Mouse (Mus musculus): ENCODE measurements around the gene Pus3. TPM values are rescaled to one million over a fixed set of nuclear protein-coding genes. Genes with fewer than 3 reads are reported as not detected.

The Pus3 gene
- polyA plus RNA-seq, 1 experiment from 2014 or later, result 16.8 TPM

- Histone ChIP-seq H3K27me3 (ENCODE audit: control insufficient read depth, insufficient read depth, low read length) (no peaks in the 10 kb centered on the region), H3K4me2 (no peak overlapping the region), H3K27ac (ENCODE audit: low read depth, low read length) (no peak overlapping the region), H3K9ac (ENCODE audit: low read depth, low read length) (no peak overlapping the region), H3K36me3 (ENCODE audit: control insufficient read depth, insufficient read depth, low read length) (no peaks in the 10 kb centered on the region), H3K9me3 (replicated peaks; ENCODE audit: control insufficient read depth, low read length) (no peaks in the 10 kb centered on the region), H3K4me3 (ENCODE audit: low read depth, low read length) (no peak overlapping the region), H3K4me1 (ENCODE audit: control insufficient read depth, insufficient read depth, low read length) (no peaks in the 10 kb centered on the region)
- 0 out of 2 replicates have a peak, but pooled peaks have one; percentile 18 for ATAC-seq (replicated peaks; ENCODE audit: insufficient number of reproducible peaks, low FRiP score, low TSS enrichment)
- 46% methylated on average over 5 of the region's 5 CpGs for WGBS (ENCODE audit: insufficient replicate concordance)
Measured at GRCm38 (mm10) chr9:35523541-35523940, 34.9 kb upstream of the Pus3 start.

- H3K27me3 ChIP-seq (ENCODE audit: control insufficient read depth, insufficient read depth, low read length), result no peaks in the 10 kb centered on the region
- no peak overlapping the region for H3K4me3 ChIP-seq (ENCODE audit: low read depth, low read length)
- WGBS (ENCODE audit: insufficient replicate concordance), result 21% methylated on average over 7 of the region's 7 CpGs
- H3K9me3 ChIP-seq (replicated peaks; ENCODE audit: control insufficient read depth, low read length), result no peaks in the 10 kb centered on the region
- ATAC-seq (replicated peaks; ENCODE audit: insufficient number of reproducible peaks, low FRiP score, low TSS enrichment), result peak; percentile 72; the same call in 1 of the 2 replicates
- no peak overlapping the region for H3K9ac ChIP-seq (ENCODE audit: low read depth, low read length)
- no peak overlapping the region for H3K27ac ChIP-seq (ENCODE audit: low read depth, low read length)
- H3K4me1 ChIP-seq (ENCODE audit: control insufficient read depth, insufficient read depth, low read length), result no peaks in the 10 kb centered on the region
- no peaks in the 10 kb centered on the region for H3K36me3 ChIP-seq (ENCODE audit: control insufficient read depth, insufficient read depth, low read length)
- H3K4me2 ChIP-seq, result no peak overlapping the region
Measured at GRCm38 (mm10) chr9:35523941-35524411, 34.4 kb upstream of the Pus3 start.

GRCm38 (mm10) chr9:35529141-35529540, 29.3 kb upstream of the Pus3 start:
- Histone ChIP-seq H3K4me3 (ENCODE audit: low read depth, low read length) (no peak overlapping the region), H3K27me3 (ENCODE audit: control insufficient read depth, insufficient read depth, low read length) (no peaks in the 10 kb centered on the region), H3K9ac (ENCODE audit: low read depth, low read length) (no peak overlapping the region), H3K4me1 (ENCODE audit: control insufficient read depth, insufficient read depth, low read length) (peaks cover 3% of the 10 kb centered on the region; the same call in 1 of the 2 replicates), H3K9me3 (replicated peaks; ENCODE audit: control insufficient read depth, low read length) (no peaks in the 10 kb centered on the region), H3K4me2 (no peak overlapping the region), H3K27ac (ENCODE audit: low read depth, low read length) (no peak overlapping the region), H3K36me3 (ENCODE audit: control insufficient read depth, insufficient read depth, low read length) (no peaks in the 10 kb centered on the region)
- 51% methylated on average over 3 of the region's 3 CpGs for WGBS (ENCODE audit: insufficient replicate concordance)
- ATAC-seq (replicated peaks; ENCODE audit: insufficient number of reproducible peaks, low FRiP score, low TSS enrichment), result no peak

GRCm38 (mm10) chr9:35529796-35530195, 28.6 kb upstream of the Pus3 start:
- WGBS (ENCODE audit: insufficient replicate concordance), result 20% methylated on average over 1 of the region's 1 CpGs
- Histone ChIP-seq H3K27ac (ENCODE audit: low read depth, low read length) (no peak overlapping the region), H3K36me3 (ENCODE audit: control insufficient read depth, insufficient read depth, low read length) (no peaks in the 10 kb centered on the region), H3K9me3 (replicated peaks; ENCODE audit: control insufficient read depth, low read length) (no peaks in the 10 kb centered on the region), H3K4me3 (ENCODE audit: low read depth, low read length) (no peak overlapping the region), H3K4me2 (no peak overlapping the region), H3K27me3 (ENCODE audit: control insufficient read depth, insufficient read depth, low read length) (no peaks in the 10 kb centered on the region), H3K4me1 (ENCODE audit: control insufficient read depth, insufficient read depth, low read length) (peaks cover 3% of the 10 kb centered on the region; the same call in 1 of the 2 replicates), H3K9ac (ENCODE audit: low read depth, low read length) (no peak overlapping the region)
- ATAC-seq (replicated peaks; ENCODE audit: insufficient number of reproducible peaks, low FRiP score, low TSS enrichment), result no peak

- no peaks in the 10 kb centered on the region for H3K27me3 ChIP-seq (ENCODE audit: control insufficient read depth, insufficient read depth, low read length)
- no peak overlapping the region for H3K27ac ChIP-seq (ENCODE audit: low read depth, low read length)
- no peaks in the 10 kb centered on the region for H3K9me3 ChIP-seq (replicated peaks; ENCODE audit: control insufficient read depth, low read length)
- H3K4me2 ChIP-seq, result no peak overlapping the region
- H3K4me3 ChIP-seq (ENCODE audit: low read depth, low read length), result no peak overlapping the region
- no peak for ATAC-seq (replicated peaks; ENCODE audit: insufficient number of reproducible peaks, low FRiP score, low TSS enrichment)
- WGBS (ENCODE audit: insufficient replicate concordance), result 64% methylated on average over 9 of the region's 9 CpGs
- no peak overlapping the region for H3K9ac ChIP-seq (ENCODE audit: low read depth, low read length)
- H3K36me3 ChIP-seq (ENCODE audit: control insufficient read depth, insufficient read depth, low read length), result no peaks in the 10 kb centered on the region
- H3K4me1 ChIP-seq (ENCODE audit: control insufficient read depth, insufficient read depth, low read length), result peaks cover 8% of the 10 kb centered on the region; the same call in 1 of the 2 replicates
Measured at GRCm38 (mm10) chr9:35533266-35533665, 25.1 kb upstream of the Pus3 start.

- peak; percentile 22; the same call in 1 of the 2 replicates for ATAC-seq (replicated peaks; ENCODE audit: insufficient number of reproducible peaks, low FRiP score, low TSS enrichment)
- Histone ChIP-seq H3K27ac (ENCODE audit: low read depth, low read length) (no peak overlapping the region), H3K36me3 (ENCODE audit: control insufficient read depth, insufficient read depth, low read length) (no peaks in the 10 kb centered on the region), H3K4me3 (ENCODE audit: low read depth, low read length) (no peak overlapping the region), H3K9ac (ENCODE audit: low read depth, low read length) (no peak overlapping the region), H3K4me2 (no peak overlapping the region), H3K4me1 (ENCODE audit: control insufficient read depth, insufficient read depth, low read length) (peaks cover 6% of the 10 kb centered on the region; the same call in 1 of the 2 replicates), H3K27me3 (ENCODE audit: control insufficient read depth, insufficient read depth, low read length) (no peaks in the 10 kb centered on the region), H3K9me3 (replicated peaks; ENCODE audit: control insufficient read depth, low read length) (no peaks in the 10 kb centered on the region)
- WGBS (ENCODE audit: insufficient replicate concordance), result 7% methylated on average over 2 of the region's 2 CpGs
Measured at GRCm38 (mm10) chr9:35535110-35535509, 23.3 kb upstream of the Pus3 start.

- H3K4me3 ChIP-seq (ENCODE audit: low read depth, low read length), result no peak overlapping the region
- H3K27me3 ChIP-seq (ENCODE audit: control insufficient read depth, insufficient read depth, low read length), result no peaks in the 10 kb centered on the region
- no peak for ATAC-seq (replicated peaks; ENCODE audit: insufficient number of reproducible peaks, low FRiP score, low TSS enrichment)
- H3K27ac ChIP-seq (ENCODE audit: low read depth, low read length), result no peak overlapping the region
- no peak overlapping the region for H3K9ac ChIP-seq (ENCODE audit: low read depth, low read length)
- H3K9me3 ChIP-seq (replicated peaks; ENCODE audit: control insufficient read depth, low read length), result no peaks in the 10 kb centered on the region
- H3K4me1 ChIP-seq (ENCODE audit: control insufficient read depth, insufficient read depth, low read length), result peaks cover 6% of the 10 kb centered on the region; the same call in 1 of the 2 replicates
- 69% methylated on average over 4 of the region's 4 CpGs for WGBS (ENCODE audit: insufficient replicate concordance)
- H3K36me3 ChIP-seq (ENCODE audit: control insufficient read depth, insufficient read depth, low read length), result no peaks in the 10 kb centered on the region
- no peak overlapping the region for H3K4me2 ChIP-seq
Measured at GRCm38 (mm10) chr9:35535876-35536275, 22.5 kb upstream of the Pus3 start.

- Histone ChIP-seq H3K27ac (ENCODE audit: low read depth, low read length) (no peak overlapping the region), H3K27me3 (ENCODE audit: control insufficient read depth, insufficient read depth, low read length) (no peaks in the 10 kb centered on the region), H3K9ac (ENCODE audit: low read depth, low read length) (no peak overlapping the region), H3K4me1 (ENCODE audit: control insufficient read depth, insufficient read depth, low read length) (peaks cover 6% of the 10 kb centered on the region; the same call in 1 of the 2 replicates), H3K4me3 (ENCODE audit: low read depth, low read length) (no peak overlapping the region), H3K9me3 (replicated peaks; ENCODE audit: control insufficient read depth, low read length) (no peaks in the 10 kb centered on the region), H3K4me2 (no peak overlapping the region), H3K36me3 (ENCODE audit: control insufficient read depth, insufficient read depth, low read length) (no peaks in the 10 kb centered on the region)
- no peak for ATAC-seq (replicated peaks; ENCODE audit: insufficient number of reproducible peaks, low FRiP score, low TSS enrichment)
- WGBS (ENCODE audit: insufficient replicate concordance), result 76% methylated on average over 13 of the region's 13 CpGs
Measured at GRCm38 (mm10) chr9:35539001-35539750, 19.2 kb upstream of the Pus3 start.

- H3K27me3 ChIP-seq (ENCODE audit: control insufficient read depth, insufficient read depth, low read length), result no peaks in the 10 kb centered on the region
- no peak overlapping the region for H3K4me2 ChIP-seq
- peaks cover 6% of the 10 kb centered on the region; the same call in 1 of the 2 replicates for H3K4me1 ChIP-seq (ENCODE audit: control insufficient read depth, insufficient read depth, low read length)
- H3K4me3 ChIP-seq (ENCODE audit: low read depth, low read length), result no peak overlapping the region
- 79% methylated on average over 5 of the region's 5 CpGs for WGBS (ENCODE audit: insufficient replicate concordance)
- H3K27ac ChIP-seq (ENCODE audit: low read depth, low read length), result no peak overlapping the region
- H3K9ac ChIP-seq (ENCODE audit: low read depth, low read length), result no peak overlapping the region
- no peak for ATAC-seq (replicated peaks; ENCODE audit: insufficient number of reproducible peaks, low FRiP score, low TSS enrichment)
- no peaks in the 10 kb centered on the region for H3K36me3 ChIP-seq (ENCODE audit: control insufficient read depth, insufficient read depth, low read length)
- H3K9me3 ChIP-seq (replicated peaks; ENCODE audit: control insufficient read depth, low read length), result no peaks in the 10 kb centered on the region
Measured at GRCm38 (mm10) chr9:35541024-35541423, 17.4 kb upstream of the Pus3 start.

Data from heart, embryonic 11.5 days (tissue).